Mouse (Mus musculus): ENCODE measurements around the gene Atp6v0c.

DNA sequence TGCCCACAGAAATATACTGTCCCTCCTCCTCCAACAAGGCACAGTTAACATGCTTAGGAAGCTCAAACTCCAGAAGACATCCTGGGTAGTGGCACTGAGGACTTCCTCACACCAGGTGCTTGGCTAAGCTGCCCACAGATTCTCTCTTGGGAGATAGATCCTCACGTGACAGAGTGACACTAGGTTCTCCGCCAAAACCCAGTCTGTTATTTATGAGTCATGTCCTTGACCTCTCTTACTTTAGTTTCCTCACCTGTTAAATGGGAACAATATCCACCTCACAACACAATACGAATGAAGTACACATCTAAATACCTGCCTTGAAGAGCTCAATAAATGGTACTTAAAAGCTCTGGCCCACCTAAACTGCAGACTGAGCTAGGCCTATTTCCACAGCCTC is 30.2 kb downstream of the Atp6v0c start:
- no peak for TF ChIP-seq POLR2A (IDR thresholded peaks at IDR 0.05; ENCODE audit: borderline replicate concordance, insufficient read depth, low read length)
- TF ChIP-seq CTCF (IDR thresholded peaks at IDR 0.05; ENCODE audit: borderline replicate concordance, insufficient read depth, low read depth, low read length), result no peak

All from cerebellum, adult 2 months (tissue).